Mouse (Mus musculus): ENCODE data around the gene Trim13.
A peak's percentile ranks its signal among the peaks of the same experiment; 100 is the strongest.
"Not testable (repeated sequence)": the region's sequence is repeated elsewhere in the genome, so short reads cannot be mapped to it uniquely, and the experiment has no call there.

Trim13 gene

DNA sequence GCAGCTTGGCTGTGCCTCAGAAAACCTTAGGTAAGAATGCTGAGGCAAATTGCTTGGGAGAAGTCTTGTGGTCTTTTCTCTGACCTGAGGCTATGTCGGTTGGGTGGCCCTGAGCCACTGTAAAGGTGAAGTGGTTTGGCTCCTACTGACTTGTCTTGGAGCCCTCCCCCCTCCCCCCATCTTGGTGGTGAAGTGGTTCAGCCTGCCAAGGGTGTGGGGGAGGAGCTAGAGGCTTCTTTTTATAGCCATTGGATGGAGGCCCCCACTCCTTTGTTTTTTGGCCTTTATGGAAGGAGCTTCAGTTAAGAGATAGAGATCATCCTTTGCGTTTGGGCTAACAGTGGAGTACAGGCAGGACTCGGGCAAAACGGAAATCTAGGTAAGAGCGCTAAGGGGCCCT, at the start of gene Trim13:
Gene Trim13, plus strand, starts transcription at position 280 of the 400 bp plus-strand sequence.
- no peak for DNase-seq

DNA sequence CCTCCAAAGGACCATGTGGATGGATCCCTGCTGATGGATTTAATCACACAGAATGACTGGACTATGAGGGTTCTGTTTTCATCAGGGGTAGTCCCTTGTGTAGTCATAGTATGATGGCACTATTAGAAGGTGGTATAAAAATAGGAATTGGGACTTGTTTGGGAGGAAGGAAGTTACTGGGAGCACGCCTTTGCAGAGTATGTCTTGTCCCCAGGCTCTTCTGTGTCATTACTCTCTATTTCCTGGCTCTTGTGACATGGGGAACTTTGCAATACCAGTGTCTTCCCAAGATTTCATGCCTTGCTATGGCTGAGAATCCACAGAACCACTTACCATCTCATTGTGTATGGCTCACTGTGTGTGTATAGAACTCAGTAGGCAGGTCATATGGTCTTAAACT, 49.4 kb upstream of the Trim13 start:
- DNase-seq: no peak

DNA sequence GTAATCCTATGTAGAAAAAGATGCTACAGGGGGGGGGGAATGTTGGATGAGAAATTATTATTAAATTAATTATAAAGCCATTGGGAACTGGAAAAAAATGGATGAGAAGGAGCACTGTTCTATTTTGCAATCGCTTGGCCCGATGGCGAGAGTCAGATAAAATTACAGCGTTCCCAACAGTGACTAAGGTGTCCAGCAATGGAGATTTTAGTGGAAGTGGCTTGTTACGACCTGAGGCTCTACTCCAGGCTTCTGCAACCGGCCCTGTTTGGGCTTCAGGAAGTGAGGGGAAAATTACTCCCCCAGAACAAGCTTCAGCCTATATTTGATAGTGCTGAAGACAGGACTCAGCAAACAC, 42.1 kb upstream of the Trim13 start:
- DNase-seq: no peak

DNA sequence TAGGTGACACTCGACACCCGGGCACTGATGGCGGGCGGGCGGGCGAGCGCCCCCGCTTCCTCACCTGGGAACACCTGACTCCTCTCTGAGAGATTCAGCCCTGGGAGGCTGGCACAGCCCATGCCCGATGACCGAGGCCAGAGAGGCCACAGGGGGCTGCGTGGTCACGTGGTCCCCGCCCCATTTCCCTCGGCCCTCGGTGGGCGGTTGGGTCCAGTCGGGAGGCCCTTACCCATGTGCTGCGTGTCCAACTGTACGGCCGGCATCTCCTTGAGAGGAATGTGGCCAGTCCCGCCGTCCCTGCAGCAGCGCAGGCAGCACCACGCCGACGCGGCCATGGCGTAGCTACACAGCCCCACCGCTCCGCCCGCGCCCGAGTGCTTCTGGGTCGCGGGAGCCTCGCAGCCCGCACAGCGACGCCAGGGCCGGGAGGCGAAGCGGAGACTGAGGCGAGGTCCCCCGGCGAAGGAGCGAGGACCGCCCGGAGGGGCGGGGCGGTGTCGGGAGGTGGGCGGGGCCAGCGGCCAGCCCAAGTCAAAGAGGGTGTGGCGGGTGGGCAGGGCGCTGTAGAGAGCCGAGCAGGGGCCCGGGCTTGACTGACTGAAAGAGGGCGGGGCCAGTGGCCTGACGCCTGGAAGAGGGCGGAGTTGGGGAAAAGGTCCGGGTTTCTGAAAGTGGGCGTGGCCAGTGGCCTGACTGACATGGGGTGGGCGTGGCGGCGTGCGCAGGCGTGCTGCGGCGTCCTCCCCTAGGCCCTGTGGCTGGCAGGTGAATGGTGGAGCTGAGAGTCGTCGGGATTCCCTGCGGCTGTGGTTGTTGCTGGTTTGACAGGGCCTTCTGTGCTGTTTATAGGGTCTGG, 41.5 kb upstream of the Trim13 start, which contains the start of gene Spryd7:
Gene Spryd7, minus strand, starts transcription at position 598 of the 859 bp plus-strand sequence.
- peak; percentile 98 to 99 for DNase-seq

DNA sequence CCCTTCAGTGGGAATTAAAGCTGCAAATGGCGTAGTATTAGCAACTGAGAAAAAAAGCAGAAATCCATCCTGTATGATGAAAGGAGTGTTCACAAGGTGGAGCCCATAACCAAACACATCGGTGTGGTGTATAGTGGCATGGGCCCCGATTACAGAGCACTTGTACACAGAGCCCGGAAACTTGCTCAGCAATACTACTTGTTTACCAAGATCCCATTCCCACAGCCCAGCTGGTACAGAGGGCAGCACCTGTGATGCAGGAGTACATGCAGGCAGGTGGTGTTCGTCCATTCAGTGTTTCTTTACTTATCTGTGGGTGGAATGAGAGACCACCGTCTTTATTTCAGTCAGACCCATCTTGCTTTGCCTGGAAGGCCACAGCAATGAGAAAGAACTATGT, 39.1 kb upstream of the Trim13 start:
- DNase-seq: no peak

DNA sequence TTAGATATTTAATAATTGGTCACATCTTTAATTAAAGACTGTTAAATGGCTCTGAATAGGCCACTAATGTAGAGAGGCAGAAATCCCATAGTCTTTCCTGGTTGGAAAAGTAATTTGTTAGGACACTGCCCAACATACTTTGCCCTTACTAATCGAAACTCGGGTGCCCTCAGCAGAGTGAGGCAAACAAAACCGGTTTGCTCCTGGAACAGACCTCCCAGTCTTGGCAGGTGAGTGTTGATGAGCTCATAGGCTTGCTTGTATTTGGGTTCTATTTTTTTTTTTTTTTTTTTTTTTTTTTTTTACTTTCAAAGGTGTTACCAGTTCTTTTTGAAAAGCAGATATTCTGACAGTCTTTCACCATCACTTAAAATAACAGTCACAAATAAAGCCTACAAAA, 38.2 kb upstream of the Trim13 start:
- peak; percentile 32 to 66 for DNase-seq

DNA sequence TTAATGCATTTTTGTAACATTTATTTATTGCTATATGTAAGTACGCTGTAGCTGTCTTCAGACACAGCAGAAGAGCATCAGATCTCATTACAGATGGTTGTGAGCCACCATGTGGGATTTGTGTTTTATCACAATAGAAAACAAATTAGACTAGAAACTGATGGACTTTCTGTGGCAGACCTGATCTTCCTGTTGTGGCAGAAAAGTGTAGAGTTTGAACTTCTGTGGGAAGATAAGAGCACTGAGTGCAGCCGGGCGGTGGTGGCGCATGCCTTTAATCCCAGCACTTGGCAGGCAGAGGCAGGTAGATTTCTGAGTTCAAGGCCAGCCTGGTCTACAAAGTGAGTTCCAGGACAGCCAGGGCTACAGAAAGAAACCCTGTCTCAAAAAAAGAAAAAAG, 31.8 kb upstream of the Trim13 start:
- DNase-seq: not testable (repeated sequence)

DNA sequence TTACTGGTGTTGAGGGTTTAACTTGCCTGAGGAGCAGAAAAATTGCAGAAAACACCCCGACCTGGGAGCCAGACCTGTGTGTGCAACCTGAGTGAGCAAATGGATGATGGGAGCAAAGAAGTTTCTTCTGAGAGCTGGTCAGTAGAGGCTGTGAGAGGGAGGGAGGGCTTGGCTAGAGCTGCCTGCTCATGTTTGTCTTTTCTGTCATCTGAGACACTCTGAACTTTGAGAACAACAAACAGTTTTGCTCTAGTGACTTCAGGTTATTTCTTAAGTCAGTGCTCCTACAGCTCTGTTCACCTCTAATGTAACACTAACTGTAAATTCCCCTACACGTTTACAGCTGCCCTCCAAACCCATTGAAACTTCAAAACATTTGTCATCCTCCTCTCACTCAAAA, 28.7 kb upstream of the Trim13 start:
- DNase-seq: no peak

DNA sequence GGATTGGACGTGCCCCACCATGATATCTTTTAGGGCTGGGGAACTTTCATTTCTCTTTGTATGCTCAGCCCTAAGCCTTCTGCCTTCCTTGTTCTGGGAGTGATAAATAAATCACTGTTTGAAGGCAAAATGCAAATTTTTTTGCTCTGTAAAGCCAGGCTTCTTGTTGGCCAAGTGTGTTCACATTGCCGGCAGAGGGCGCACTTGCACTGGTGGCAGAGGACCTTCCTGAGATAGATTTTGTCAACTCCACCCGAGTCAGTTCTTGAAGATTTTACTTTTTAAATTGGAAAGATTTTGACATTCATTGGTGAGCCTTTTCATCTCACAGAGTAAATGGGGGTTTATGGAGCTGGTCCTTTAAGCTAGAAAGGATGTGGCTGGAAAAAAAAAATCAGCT, 26.7 kb upstream of the Trim13 start:
- DNase-seq: peak; percentile 75 to 83

DNA sequence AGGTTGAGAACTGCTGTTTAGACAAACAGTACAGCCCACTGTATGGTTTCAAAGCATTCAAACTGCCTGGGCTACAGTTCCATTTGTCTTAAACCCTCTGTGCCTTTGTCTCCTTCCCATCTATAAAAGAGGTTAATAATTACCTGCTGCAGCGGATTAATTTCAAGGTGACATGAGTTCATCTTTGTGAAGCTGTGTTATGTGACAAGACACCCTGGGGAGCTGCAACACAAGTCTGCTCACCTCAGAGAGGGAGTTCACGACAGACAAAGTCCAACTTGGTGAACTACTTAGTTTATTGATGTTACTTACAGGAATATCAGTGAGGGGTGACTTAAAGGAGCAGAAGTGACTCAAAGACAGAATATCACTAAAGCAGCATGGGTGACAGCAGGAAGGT, 25.9 kb upstream of the Trim13 start:
- no peak for DNase-seq

DNA sequence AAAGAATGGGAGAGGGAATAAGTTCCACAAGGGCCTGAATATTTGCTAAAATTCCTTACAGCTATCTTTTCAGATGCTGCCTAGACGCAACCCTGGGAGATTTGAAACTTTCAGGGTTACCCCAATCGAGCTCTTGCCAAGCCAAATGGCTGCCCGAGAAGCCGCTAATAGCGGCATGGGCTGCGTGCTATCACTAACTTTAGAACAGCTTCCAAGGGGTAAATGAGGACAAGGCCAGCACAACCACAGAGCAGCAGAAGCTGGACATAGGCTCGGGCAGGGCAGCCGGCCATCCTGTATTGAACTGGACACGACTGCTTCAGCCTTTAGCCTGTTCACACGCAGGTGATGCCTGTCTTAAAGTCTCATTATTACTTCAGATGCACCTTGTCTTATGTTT, 23.0 kb upstream of the Trim13 start:
- DNase-seq: no peak

DNA sequence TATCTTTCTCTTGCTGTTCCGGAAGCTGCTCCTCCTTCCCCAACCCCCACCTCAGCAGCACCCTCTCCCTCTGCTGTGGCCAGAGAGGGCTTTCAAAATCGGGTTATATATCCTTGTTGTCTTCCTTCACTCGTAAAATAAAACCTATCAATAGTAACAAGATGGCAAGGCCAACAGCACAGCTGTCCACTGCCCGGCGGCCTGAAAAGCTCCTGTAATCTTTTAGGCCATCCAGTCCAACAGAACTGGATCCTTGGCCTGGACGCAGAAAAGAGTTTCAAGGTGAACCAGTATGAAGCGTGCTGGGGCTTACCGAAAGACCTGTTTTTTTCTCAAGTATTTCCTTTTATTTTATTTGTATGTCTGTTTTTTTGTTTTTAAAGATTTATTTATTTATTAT, 22.1 kb upstream of the Trim13 start:
- no peak for DNase-seq

DNA sequence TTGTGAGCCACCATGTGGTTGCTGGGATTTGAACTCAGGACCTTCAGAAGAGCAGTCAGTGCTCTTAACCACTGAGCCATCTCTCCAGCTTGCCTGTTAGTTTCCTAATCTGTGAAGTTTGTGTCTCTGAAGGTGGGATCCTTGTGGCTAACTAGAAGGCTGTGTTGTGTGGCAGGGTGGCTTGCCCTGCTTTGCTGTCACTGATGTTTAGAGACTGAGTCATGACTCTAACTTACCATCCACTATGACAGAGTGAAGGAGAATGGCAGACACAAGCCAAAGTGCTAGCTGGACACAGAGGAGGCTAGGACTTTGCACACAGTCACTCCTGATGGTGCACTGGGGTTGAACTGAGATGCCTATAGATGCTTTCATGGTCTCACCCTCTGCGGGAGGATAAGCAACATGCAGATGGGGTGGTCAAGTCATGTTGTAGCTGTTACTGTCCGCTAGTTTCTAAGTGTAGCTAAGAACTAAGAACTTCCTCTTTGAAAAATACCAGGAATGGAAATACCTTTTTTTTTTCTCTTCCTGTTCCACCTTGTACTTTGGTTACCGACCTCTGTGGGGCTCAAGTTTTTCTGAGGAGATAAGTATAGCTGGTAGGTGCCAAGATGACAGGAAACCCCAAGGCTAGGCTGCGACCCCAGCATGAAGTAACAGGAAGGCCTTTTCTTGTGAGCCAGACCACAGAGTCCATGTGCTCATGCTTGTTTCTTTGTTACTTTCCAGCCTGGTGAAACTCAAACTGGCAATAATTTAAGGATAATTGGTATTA, 8.6 kb upstream of the Trim13 start:
- DNase-seq: no peak

DNA sequence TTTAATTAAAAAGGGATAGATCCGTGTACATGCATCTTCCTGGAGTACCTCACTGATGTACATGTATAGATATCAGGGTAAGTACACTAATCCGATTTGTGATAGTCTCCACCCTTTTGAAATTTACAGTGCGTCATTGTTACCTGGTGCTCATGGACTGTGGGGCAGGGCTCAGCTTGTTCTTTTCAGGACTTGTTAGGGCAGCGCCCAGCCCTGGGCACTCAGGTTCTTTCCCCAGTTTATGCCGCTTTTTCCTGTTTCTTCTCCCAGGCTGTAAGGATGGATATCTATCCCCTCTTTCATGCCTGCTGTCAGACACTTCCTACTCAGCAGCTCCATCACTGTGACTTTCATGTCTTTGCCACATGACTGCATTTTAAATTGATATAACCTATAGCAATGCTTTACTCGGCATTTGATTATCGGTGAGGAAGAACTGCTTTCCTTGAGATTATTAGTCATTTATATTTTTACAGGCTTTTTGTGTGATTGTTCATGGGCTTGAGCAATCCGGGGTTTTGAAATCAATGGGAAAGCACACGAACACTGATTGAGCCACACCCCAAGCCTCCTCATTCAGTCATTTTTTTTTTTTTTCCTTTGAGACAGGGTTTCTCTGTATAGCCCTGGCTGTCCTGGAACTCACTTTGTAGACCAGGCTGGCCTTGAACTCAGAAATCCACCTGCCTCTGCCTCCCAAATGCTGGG, 1.2 kb upstream of the Trim13 start:
- DNase-seq: no peak

DNA sequence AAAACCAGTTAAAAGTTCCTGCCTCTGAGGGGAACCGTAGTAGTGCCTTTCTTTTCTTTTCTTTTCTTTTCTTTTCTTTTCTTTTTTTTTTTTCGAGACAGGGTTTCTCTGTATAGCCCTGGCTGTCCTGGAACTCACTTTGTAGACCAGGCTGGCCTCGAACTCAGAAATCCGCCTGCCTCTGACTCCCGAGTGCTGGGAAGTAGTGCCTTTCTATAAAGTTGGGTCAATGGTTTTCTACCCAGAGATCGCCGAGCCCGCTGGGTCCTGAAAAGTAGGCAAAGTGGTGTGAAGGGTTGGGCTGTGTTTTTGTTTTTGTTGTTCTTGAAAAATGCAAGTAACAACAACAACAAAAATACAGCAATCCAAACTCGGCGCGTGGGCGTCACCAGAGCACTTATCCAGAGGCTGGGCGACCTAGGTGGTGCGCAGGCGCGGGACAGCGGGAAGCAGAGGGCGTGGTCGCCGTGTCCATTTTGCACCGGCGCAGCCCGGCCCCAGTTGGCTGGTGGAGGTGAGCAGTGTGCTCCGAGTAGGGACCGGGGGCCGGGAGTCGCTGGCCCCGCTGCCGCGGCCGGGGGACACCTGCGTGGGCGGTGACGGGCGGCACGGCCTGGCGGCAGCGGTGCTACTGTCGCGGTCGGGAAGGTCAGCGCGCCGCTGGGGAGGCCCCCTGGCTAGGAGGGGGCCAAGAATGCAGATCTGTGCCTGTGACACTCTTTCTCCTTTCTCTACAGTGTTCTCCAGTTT, 1.2 kb downstream of the Trim13 start:
- peak; percentile 92 to 94 for DNase-seq

DNA sequence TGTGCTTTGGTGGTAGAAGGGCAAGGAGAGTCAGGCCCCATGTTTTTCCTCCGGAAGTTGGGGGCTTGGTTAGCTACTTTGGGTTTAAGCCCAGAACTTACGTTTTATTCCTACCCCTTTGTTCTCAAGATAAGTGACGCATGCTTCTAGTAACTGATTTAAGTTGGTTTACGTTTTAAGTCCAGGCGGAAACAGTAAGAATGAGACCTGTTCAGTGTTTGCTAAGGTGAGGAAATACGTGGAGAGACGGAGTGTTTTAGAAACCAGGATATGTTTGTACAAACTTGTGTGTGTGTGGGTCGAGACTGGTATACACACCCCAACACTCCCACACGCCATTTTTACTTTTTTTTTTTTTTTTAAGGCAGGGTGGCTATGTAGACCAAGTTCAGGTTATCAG, 3.3 kb downstream of the Trim13 start:
- DNase-seq: no peak

DNA sequence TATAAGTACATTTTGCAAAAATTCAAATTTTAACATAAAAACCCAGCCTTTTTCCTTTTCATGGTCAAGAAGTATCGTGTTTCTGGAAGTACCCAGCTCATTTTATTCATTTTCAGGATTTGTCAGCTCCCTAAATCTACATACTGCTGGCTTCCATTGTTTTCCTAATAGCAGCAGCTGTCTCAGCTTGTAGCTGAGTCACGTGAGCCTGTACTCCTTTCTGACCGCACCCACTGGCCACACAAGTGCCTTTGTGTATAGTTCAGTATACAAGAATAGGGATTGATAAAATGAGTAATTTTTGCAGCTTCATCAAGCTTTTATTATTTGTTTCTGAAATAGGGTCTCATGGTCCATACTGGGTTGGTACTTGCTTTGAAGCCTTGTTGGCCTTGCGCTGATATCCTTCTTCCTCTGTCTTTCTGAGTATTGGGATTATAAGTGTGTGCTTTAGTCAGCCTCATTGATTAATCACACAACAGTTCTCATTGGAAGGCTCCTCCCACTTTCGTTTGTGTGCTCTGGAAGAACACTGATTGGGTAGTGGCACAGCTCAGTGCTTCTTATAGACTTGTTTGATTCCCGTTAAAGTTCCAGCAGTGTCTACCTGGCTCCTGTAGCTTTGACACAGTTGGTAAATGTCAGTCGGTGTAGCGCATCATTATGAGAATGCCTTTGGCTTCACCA, 5.2 kb downstream of the Trim13 start:
- no peak for DNase-seq

DNA sequence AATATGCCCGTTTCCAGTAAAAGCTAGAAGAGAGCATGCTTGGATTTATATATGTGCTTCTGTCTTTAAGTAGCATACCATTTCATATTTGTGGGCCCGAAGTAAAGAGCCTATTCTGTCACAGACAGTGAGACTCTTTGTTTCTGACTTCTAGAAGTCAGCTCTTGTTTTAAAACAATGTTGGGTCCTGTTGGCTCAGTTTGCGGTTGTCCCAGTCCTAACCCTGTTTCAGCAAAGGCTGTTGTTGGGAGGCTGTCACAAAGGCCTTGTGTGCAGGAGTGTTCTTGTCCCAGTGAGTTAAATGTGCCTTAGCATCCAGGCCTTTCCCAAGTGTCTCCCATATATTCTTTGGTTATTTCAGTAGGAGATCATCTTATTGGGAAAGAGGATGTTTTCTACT, 6.0 kb downstream of the Trim13 start:
- DNase-seq: no peak

DNA sequence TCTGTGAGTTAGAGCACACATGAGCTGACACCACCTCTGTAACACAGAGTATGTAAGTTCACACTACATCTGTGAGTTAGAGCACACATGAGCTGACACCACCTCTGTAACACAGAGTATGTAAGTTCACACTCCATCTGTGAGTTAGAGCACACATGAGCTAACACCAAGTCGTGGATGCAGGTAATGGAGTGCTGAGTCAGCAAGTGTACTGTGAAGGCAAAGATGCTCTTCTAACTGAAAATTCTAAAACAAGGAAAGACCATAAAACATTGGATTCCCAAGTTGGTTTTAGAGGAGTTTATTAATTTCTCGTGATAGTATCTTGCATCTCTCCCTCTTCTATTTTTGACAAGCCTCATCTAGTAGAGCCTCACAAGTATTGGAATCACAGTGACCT, 8.0 kb downstream of the Trim13 start:
- not testable (repeated sequence) for DNase-seq

DNA sequence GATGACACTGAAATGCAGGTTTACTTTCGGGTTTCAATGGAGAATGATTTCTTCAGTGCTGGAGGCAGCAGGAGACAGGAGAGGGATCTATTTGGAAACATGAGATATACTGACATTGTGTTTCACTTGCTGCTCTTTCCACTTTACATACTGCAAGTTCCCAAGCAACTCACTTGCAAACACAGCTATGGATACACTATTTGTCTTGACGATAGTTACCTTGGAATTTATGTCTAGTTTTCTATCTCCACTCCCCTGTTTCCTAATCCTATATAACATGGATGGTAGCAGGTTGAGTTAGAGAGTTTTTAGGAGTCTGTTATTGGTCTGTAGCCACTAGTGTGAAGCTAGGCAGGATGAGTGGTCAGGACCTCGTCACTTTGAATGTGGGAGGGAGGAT, 9.1 kb downstream of the Trim13 start, which contains the start of gene Kcnrg:
Gene Kcnrg, plus strand, starts transcription at position 301 of the 400 bp plus-strand sequence.
- no peak for DNase-seq

DNA sequence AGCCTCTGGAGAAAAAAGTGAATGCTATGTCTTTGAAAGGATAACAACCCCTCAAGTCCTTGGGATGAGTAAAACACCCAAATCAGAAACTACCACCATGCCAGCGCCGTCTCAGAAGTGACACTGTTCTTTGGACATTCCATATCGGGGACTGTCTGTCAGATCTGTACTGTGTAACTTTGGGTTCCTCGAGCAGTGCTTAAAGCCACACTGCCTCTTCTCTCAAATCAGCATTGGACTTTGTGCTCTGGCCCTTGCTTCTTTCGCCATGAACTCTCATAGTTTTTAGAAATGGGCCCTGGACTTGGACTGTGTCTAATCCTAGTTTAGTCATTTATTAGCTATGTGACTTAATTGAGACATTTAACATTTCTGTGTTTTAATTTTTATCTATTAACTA, 13.7 kb downstream of the Trim13 start:
- DNase-seq: no peak

DNA sequence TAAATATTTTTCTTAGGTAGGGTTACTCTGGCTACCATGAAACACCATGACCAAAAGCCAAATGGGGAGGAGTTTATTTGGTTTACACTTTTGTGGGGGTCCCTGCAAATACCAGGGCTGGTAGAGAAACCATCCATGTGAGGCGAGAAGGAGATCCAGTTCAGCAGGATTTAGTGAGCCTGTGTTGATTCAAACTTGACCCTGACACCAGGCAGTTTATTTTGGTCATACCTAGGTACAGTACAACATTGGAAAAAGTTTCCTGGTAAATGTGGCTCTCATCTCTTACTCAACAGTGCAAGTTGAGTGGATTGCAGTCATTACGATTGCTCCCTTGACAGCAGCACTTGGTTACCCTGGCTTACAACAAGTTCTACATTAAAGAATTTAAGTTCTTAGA, 15.3 kb downstream of the Trim13 start:
- DNase-seq: peak; percentile 34 to 74

Data from lung, adult 18-20 months (tissue).